Mouse (Mus musculus): ENCODE results near the gene Ampd1. TPM values are rescaled to one million over a fixed set of nuclear protein-coding genes. Genes with fewer than 3 reads are reported as not detected.

The Ampd1 gene
- polyA plus RNA-seq, 1 experiment from 2014 or later, result not detected

DNA sequence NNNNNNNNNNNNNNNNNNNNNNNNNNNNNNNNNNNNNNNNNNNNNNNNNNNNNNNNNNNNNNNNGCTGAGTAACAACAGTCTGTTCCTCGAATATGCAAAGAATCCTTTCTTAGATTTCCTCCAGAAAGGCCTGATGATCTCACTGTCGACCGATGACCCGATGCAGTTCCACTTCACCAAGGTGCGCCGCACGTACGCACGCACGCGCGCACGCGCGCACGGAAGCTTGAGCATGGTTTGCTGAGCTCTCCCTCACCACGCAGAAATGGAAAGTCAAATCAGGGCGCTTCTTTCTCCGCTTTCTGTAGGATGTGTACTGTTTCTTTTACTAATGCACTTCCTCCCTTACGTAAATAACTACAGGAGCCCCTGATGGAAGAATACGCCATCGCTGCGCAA is 24.8 kb downstream of the Ampd1 start:
- H3K4me2 ChIP-seq, result no peak overlapping the region
- WGBS (ENCODE audit: insufficient replicate concordance), result 64% methylated on average over 23 of the region's 23 CpGs
- no peak for ATAC-seq (replicated peaks; ENCODE audit: insufficient number of reproducible peaks, low FRiP score, low TSS enrichment)

DNA sequence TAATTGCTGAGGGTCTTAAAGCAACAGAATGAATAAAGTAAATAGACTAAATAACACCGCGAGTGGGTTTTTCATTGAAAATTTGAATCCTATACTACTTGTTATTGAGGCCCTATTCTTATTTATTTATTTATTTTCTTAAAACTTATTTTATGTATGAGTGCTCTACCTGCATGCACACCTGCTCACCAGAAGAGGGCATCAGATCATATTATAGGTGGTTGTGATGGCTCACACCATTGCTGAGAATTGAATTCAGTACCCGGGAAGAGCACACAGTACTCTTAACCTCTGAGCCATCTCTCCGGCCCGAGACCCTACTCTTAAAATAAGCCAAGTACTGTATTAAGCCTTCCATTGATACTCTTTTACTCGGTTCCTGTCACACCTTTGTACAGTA is 25.9 kb downstream of the Ampd1 start:
- no peaks in the 10 kb centered on the region for H3K9me3 ChIP-seq (replicated peaks; ENCODE audit: control insufficient read depth, low read length)
- H3K4me3 ChIP-seq (ENCODE audit: low read depth, low read length), result no peak overlapping the region
- H3K36me3 ChIP-seq (ENCODE audit: control insufficient read depth, insufficient read depth, low read length), result no peaks in the 10 kb centered on the region
- no peak overlapping the region for H3K27ac ChIP-seq (ENCODE audit: low read depth, low read length)
- ATAC-seq (replicated peaks; ENCODE audit: insufficient number of reproducible peaks, low FRiP score, low TSS enrichment), result no peak
- 76% methylated on average over 6 of the region's 6 CpGs for WGBS (ENCODE audit: insufficient replicate concordance)
- H3K4me2 ChIP-seq, result no peak overlapping the region
- no peaks in the 10 kb centered on the region for H3K27me3 ChIP-seq (ENCODE audit: control insufficient read depth, insufficient read depth, low read length)
- peaks cover 4% of the 10 kb centered on the region; the same call in 1 of the 2 replicates for H3K4me1 ChIP-seq (ENCODE audit: control insufficient read depth, insufficient read depth, low read length)
- H3K9ac ChIP-seq (ENCODE audit: low read depth, low read length), result no peak overlapping the region

More for the DNA sequence above, 24.8 kb downstream of the Ampd1 start:
- Histone ChIP-seq H3K36me3 (ENCODE audit: control insufficient read depth, insufficient read depth, low read length) (no peaks in the 10 kb centered on the region), H3K27ac (ENCODE audit: low read depth, low read length) (no peak overlapping the region), H3K4me3 (ENCODE audit: low read depth, low read length) (no peak overlapping the region), H3K27me3 (ENCODE audit: control insufficient read depth, insufficient read depth, low read length) (no peaks in the 10 kb centered on the region), H3K9me3 (replicated peaks; ENCODE audit: control insufficient read depth, low read length) (no peaks in the 10 kb centered on the region), H3K9ac (ENCODE audit: low read depth, low read length) (no peak overlapping the region), H3K4me1 (ENCODE audit: control insufficient read depth, insufficient read depth, low read length) (peaks cover 4% of the 10 kb centered on the region; the same call in 1 of the 2 replicates)

DNA sequence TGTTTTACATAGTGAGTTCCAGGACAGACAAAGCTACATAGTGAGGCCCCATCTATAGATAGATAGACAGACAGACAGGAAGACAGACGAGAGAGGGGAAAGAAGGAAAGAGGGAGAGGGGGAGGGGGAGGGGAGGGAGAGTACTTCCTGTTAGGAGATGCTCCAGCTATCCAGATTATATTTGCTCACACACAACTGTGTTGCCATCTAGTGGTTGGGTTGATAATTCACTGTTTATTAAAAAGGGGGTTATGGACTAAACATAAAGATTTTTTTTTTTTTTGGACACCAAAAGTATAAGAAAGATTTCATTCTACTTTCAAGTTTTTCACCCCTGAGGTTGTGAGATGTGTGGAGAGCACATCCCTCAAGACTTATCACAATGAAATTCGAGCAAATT is 26.9 kb downstream of the Ampd1 start:
- H3K4me1 ChIP-seq (ENCODE audit: control insufficient read depth, insufficient read depth, low read length), result peaks cover 4% of the 10 kb centered on the region; the same call in 1 of the 2 replicates
- H3K4me2 ChIP-seq, result no peak overlapping the region
- no peak for ATAC-seq (replicated peaks; ENCODE audit: insufficient number of reproducible peaks, low FRiP score, low TSS enrichment)
- no peak overlapping the region for H3K4me3 ChIP-seq (ENCODE audit: low read depth, low read length)
- H3K27ac ChIP-seq (ENCODE audit: low read depth, low read length), result no peak overlapping the region
- no peaks in the 10 kb centered on the region for H3K9me3 ChIP-seq (replicated peaks; ENCODE audit: control insufficient read depth, low read length)
- no peaks in the 10 kb centered on the region for H3K27me3 ChIP-seq (ENCODE audit: control insufficient read depth, insufficient read depth, low read length)
- H3K9ac ChIP-seq (ENCODE audit: low read depth, low read length), result no peak overlapping the region
- H3K36me3 ChIP-seq (ENCODE audit: control insufficient read depth, insufficient read depth, low read length), result no peaks in the 10 kb centered on the region
- WGBS (ENCODE audit: insufficient replicate concordance), result 53% methylated on average over 2 of the region's 2 CpGs

DNA sequence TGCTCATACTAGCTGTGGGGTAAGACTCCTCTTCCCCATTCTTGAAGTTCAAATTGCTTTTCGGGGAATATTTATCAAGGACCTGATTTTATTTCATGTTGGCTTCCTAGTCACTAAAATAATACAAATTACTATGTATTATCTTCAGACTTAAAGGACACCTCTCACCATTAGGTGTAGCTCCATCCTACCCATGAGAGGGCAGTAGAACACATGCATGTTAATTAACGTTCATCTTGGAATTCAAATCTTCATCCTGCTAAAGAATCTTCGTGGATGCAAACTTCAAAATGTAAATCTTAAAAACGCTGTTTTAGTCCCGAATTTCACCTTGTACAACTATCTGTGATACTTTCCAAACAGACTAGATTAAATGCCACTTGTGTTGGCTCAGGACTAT is 27.4 kb downstream of the Ampd1 start:
- no peak overlapping the region for H3K4me2 ChIP-seq
- no peaks in the 10 kb centered on the region for H3K27me3 ChIP-seq (ENCODE audit: control insufficient read depth, insufficient read depth, low read length)
- no peak overlapping the region for H3K9ac ChIP-seq (ENCODE audit: low read depth, low read length)
- no peaks in the 10 kb centered on the region for H3K9me3 ChIP-seq (replicated peaks; ENCODE audit: control insufficient read depth, low read length)
- H3K27ac ChIP-seq (ENCODE audit: low read depth, low read length), result no peak overlapping the region
- ATAC-seq (replicated peaks; ENCODE audit: insufficient number of reproducible peaks, low FRiP score, low TSS enrichment), result no peak
- WGBS (ENCODE audit: insufficient replicate concordance), result 60% methylated on average over 5 of the region's 5 CpGs
- no peak overlapping the region for H3K4me3 ChIP-seq (ENCODE audit: low read depth, low read length)
- H3K36me3 ChIP-seq (ENCODE audit: control insufficient read depth, insufficient read depth, low read length), result no peaks in the 10 kb centered on the region
- H3K4me1 ChIP-seq (ENCODE audit: control insufficient read depth, insufficient read depth, low read length), result peaks cover 4% of the 10 kb centered on the region; the same call in 1 of the 2 replicates

DNA sequence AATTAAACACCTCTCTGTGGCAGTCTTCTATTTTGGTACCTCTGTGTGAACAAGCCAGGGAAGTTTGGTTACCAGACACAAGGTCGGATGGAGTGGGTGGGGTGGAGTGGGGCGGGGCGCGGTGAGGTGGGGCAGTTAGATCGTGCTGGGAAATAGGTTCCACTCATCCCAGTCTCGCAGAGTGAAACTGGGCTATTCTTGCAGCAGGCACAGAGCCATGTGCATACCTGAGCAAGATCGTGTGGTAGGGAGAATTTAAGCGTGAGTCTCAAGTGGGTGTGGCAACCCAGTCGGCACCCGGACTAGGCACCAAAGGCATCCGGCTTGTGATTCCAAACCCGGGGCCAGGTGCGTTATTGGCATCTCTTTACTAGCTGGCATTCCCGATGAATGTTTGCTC is 28.1 kb downstream of the Ampd1 start:
- no peaks in the 10 kb centered on the region for H3K9me3 ChIP-seq (replicated peaks; ENCODE audit: control insufficient read depth, low read length)
- H3K27me3 ChIP-seq (ENCODE audit: control insufficient read depth, insufficient read depth, low read length), result no peaks in the 10 kb centered on the region
- peak; percentile 43 for ATAC-seq (replicated peaks; ENCODE audit: insufficient number of reproducible peaks, low FRiP score, low TSS enrichment)
- peak overlapping the region; percentile 83 for H3K4me3 ChIP-seq (ENCODE audit: low read depth, low read length)
- H3K4me1 ChIP-seq (ENCODE audit: control insufficient read depth, insufficient read depth, low read length), result peaks cover 4% of the 10 kb centered on the region; the same call in 1 of the 2 replicates
- 2% methylated on average over 14 of the region's 14 CpGs for whole genome bisulfite sequencing (ENCODE audit: insufficient replicate concordance)
- H3K36me3 ChIP-seq (ENCODE audit: control insufficient read depth, insufficient read depth, low read length), result no peaks in the 10 kb centered on the region
- H3K4me2 ChIP-seq, result peak overlapping the region; percentile 99
- H3K9ac ChIP-seq (ENCODE audit: low read depth, low read length), result peak overlapping the region; percentile 79; the same call in 1 of the 2 replicates
- 0 out of 2 replicates have a peak overlapping the region, but pooled peaks have one; percentile 50 for H3K27ac ChIP-seq (ENCODE audit: low read depth, low read length)

DNA sequence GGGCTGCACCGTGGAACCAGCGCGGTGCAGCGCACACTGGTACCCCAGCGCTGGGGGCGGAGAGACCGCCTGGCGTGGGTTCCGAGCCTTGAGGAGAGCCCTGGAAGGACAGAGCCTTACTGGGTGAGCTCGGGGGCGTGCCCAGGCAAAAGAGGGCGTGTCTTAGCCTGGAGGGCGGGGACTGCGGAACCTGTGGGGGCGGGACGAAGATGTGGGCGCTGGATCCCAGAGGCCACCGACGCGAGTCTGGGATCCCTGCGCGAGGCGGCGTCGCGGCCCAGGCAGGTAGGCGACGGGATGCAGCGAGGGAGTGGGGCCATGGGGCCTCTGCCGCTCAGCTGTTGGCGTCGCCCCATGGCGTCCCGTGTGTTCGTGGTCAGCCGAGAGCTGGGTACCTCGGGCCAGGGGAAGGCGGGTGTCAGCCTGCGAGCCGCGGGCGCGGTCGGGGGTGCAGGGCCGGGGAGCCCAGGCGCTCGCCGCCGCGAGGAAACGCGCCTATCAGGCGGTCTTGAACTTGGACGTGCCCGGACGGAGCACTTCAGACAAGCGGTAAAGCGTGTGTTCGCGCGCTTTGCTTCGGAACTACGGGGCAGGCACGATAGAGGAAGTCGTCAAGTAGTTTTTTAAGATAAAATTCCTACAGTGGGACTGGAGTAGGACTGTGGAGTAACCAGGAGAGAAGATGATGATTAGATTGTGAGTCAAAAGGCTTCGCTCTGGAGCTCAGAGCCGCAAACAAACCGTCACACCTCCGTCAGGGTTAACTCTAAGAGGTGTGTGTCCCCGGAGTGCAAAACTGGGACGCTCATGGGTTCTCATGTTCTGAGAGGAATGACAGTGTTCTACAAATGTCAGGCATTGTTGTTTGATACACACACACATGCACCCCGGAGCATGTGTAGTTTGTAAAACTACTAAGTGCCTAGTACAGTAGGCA is 28.9 kb downstream of the Ampd1 start, which contains the start of gene Dennd2c:
Gene Dennd2c (plus strand): TSS at position 151 of the 937 bp plus-strand sequence.
- ATAC-seq (replicated peaks; ENCODE audit: insufficient number of reproducible peaks, low FRiP score, low TSS enrichment), result peak; percentile 97
- Histone ChIP-seq H3K9me3 (replicated peaks; ENCODE audit: control insufficient read depth, low read length) (no peaks in the 10 kb centered on the region), H3K9ac (ENCODE audit: low read depth, low read length) (peak within 1 kb of the TSS; percentile 79), H3K27ac (ENCODE audit: low read depth, low read length) (peak within 1 kb of the TSS; percentile 50; the same call in 1 of the 2 replicates), H3K27me3 (ENCODE audit: control insufficient read depth, insufficient read depth, low read length) (no peaks in the 10 kb centered on the region), H3K4me3 (ENCODE audit: low read depth, low read length) (peak within 1 kb of the TSS; percentile 83), H3K4me2 (peak within 1 kb of the TSS; percentile 99), H3K36me3 (ENCODE audit: control insufficient read depth, insufficient read depth, low read length) (no peaks in the 10 kb centered on the region), H3K4me1 (ENCODE audit: control insufficient read depth, insufficient read depth, low read length) (peaks cover 4% of the 10 kb centered on the region; the same call in 1 of the 2 replicates)
- under 1% methylated on average over 65 of the region's 72 CpGs for WGBS (ENCODE audit: insufficient replicate concordance)

DNA sequence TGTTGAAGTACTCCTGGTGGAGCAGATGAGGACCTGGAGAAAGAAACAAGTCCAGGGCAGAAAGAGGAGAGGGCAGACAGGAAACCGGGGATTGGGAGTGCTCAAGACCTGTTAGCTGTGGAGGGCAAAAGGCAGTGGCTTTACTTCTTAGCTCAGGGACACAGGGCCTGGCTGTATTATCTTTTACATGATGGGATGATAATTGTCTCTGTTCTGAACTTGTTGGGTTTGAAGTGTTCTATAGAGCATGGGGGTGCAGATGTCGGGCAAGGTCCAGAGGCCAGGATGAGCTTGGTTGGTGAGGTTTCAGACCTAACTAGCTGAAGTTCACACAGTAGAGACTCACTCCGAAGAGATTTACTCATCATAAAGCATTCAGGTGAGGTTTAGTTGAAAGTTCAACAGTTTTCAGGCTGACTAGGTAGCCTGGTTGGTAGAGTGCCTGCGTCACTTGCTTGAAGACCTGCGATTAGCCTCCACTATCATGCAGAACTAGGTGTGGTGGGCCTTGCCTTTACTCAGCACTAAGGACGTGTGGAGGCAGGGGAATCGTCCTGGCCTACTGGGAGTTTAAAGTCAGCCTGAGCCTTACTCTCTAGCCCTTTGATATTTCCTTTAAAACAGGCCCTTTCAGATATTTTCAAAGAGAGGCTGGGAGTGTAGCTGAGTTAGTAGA is 33.9 kb downstream of the Ampd1 start:
- H3K4me1 ChIP-seq (ENCODE audit: control insufficient read depth, insufficient read depth, low read length), result 0 out of 2 replicates have a peak, but pooled peaks cover 2% of the 10 kb centered on the region
- H3K4me3 ChIP-seq (ENCODE audit: low read depth, low read length), result no peak overlapping the region
- peak overlapping the region; percentile 29 for H3K4me2 ChIP-seq
- no peak overlapping the region for H3K9ac ChIP-seq (ENCODE audit: low read depth, low read length)
- no peaks in the 10 kb centered on the region for H3K36me3 ChIP-seq (ENCODE audit: control insufficient read depth, insufficient read depth, low read length)
- no peaks in the 10 kb centered on the region for H3K9me3 ChIP-seq (replicated peaks; ENCODE audit: control insufficient read depth, low read length)
- WGBS (ENCODE audit: insufficient replicate concordance), result 74% methylated on average over 7 of the region's 7 CpGs
- H3K27ac ChIP-seq (ENCODE audit: low read depth, low read length), result peak overlapping the region; percentile 59; the same call in 1 of the 2 replicates
- no peaks in the 10 kb centered on the region for H3K27me3 ChIP-seq (ENCODE audit: control insufficient read depth, insufficient read depth, low read length)
- ATAC-seq (replicated peaks; ENCODE audit: insufficient number of reproducible peaks, low FRiP score, low TSS enrichment), result peak; percentile 77

DNA sequence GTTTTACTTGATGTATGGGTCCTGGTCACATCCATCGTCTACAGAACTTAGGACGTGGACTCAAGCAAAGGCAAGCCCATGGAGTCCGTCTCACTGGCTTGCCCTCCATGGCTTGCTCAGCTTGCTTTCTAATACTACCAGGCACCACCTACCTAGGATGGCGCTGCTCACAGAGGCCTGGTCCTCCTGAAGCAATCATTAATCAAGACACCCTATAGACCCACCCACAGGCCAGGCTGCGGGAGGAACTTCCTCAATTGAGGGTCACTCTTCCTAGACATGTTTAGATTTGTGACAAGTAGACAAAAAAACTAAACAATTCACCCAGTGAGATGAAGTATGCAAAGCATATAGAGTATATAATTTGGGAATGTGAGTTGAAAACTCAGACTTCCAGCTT is 38.4 kb downstream of the Ampd1 start:
- H3K9me3 ChIP-seq (replicated peaks; ENCODE audit: control insufficient read depth, low read length), result no peaks in the 10 kb centered on the region
- ATAC-seq (replicated peaks; ENCODE audit: insufficient number of reproducible peaks, low FRiP score, low TSS enrichment), result no peak
- H3K36me3 ChIP-seq (ENCODE audit: control insufficient read depth, insufficient read depth, low read length), result no peaks in the 10 kb centered on the region
- H3K9ac ChIP-seq (ENCODE audit: low read depth, low read length), result no peak overlapping the region
- H3K27me3 ChIP-seq (ENCODE audit: control insufficient read depth, insufficient read depth, low read length), result no peaks in the 10 kb centered on the region
- 74% methylated on average over 5 of the region's 5 CpGs for WGBS (ENCODE audit: insufficient replicate concordance)
- H3K27ac ChIP-seq (ENCODE audit: low read depth, low read length), result no peak overlapping the region
- H3K4me3 ChIP-seq (ENCODE audit: low read depth, low read length), result no peak overlapping the region
- H3K4me2 ChIP-seq, result no peak overlapping the region
- 0 out of 2 replicates have a peak, but pooled peaks cover 2% of the 10 kb centered on the region for H3K4me1 ChIP-seq (ENCODE audit: control insufficient read depth, insufficient read depth, low read length)
